Mouse (Mus musculus) ES-Bruce4 (cell line): Measurements from ENCODE around the gene Cnpy4. TPM values are rescaled to one million over a fixed set of nuclear protein-coding genes. Genes with fewer than 3 reads are reported as not detected.

Experiments
- H3K27ac ChIP-seq: 2 replicates; pipeline ENCODE4 v1.5.1; 2012; ENCODE audit warnings: low read length, inconsistent platforms; ENCODE audit not compliant: insufficient read depth
- H3K27me3 ChIP-seq: 2 replicates; pipeline ENCODE4 v1.6.1; 2012; ENCODE audit warnings: mild to moderate bottlenecking, low read length, inconsistent platforms; ENCODE audit not compliant: control insufficient read depth, poor library complexity, insufficient read depth, severe bottlenecking
- H3K36me3 ChIP-seq: 2 replicates; pipeline ENCODE4 v1.6.1; 2012; ENCODE audit warnings: inconsistent platforms, mild to moderate bottlenecking, low read length, moderate library complexity; ENCODE audit not compliant: control insufficient read depth, poor library complexity, insufficient read depth, severe bottlenecking
- H3K4me1 ChIP-seq: one replicate; pipeline ENCODE4 v1.8.1; 2011; ENCODE audit warnings: low read length; ENCODE audit not compliant: control insufficient read depth, insufficient read depth
- H3K4me3 ChIP-seq: 2 replicates; pipeline ENCODE4 v1.5.1; 2011; ENCODE audit warnings: low read depth, mild to moderate bottlenecking, low read length
- H3K9ac ChIP-seq: 2 replicates; pipeline ENCODE4 v1.6.1; 2012; ENCODE audit warnings: low read depth, mild to moderate bottlenecking, inconsistent platforms; ENCODE audit not compliant: poor library complexity, severe bottlenecking
- H3K9me3 ChIP-seq: replicated peaks from 2 replicates; pipeline ENCODE4 v1.6.1; 2012; ENCODE audit warnings: mild to moderate bottlenecking, low read length, inconsistent platforms; ENCODE audit not compliant: control insufficient read depth, poor library complexity, insufficient read depth, severe bottlenecking
- CTCF ChIP-seq: IDR thresholded peaks from one replicate; pipeline ENCODE4 v1.8.1; 2011; ENCODE audit warnings: low read depth, low read length
- EP300 ChIP-seq: IDR thresholded peaks from 2 replicates; pipeline ENCODE4 v1.6.1; 2011; ENCODE audit warnings: low read depth, low read length; ENCODE audit not compliant: insufficient read depth
- POLR2A ChIP-seq: IDR thresholded peaks from one replicate; pipeline ENCODE4 v1.8.1; 2011; ENCODE audit warnings: low read length; ENCODE audit not compliant: insufficient read depth
- polyA plus RNA-seq: library from polyadenylated mRNA; stranded (reverse); fragments of >200 nt; gene quantifications from 2 replicates; pipeline ENCODE4 v1.2.4, GENCODE M21; 2011; ENCODE audit warnings: low read depth; ENCODE audit not compliant: missing spikeins, insufficient read depth, insufficient read length

Cnpy4 gene
- polyA plus RNA-seq, 1 experiment: 24.3 TPM

DNA sequence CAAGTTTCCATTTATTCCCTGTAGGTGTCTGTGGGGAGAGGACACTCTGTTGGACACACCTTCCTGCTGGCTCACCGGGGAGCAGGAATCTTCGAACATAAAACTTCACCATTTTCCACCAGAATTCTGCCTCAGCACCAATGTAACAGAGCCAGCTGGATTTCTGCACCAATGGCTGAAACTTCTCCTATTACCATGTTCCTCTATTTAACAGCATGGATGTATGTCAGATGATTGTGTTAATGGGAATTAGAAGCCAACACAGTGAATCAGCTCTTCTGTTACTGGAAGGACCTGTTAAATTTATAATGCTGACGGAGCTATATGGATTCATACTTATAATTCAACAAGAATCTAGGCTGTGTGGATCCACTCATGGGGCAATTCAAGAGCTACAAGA is 42.2 kb downstream of the Cnpy4 start:
- Histone ChIP-seq H3K4me3 (no peak overlapping the region), H3K36me3 (no peaks in the 10 kb centered on the region), H3K4me1 (no peaks in the 10 kb centered on the region), H3K9ac (no peak overlapping the region), H3K27me3 (no peaks in the 10 kb centered on the region), H3K9me3 (no peaks in the 10 kb centered on the region), H3K27ac (no peak overlapping the region)
- TF ChIP-seq EP300 (no peak), CTCF (no peak), POLR2A (no peak)

DNA sequence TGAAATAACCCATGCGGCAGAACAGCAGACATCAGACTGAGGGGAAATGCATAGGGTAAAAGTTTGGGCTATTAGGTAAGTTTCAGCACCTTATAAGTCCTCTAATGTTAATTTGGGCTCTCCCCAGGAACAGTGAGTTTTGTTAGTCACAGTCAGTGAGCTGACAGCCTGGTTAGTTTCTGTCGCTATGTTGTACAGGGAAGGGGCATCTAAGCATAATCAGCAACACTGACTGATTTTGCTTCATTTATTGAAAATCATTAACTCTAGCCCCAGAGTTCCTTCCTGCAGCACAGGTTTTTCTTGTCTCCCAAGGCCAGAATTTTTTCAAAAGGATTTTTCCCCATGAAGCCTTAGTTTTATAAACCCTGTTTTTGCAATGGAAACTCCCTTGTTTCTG is 46.5 kb downstream of the Cnpy4 start:
- H3K27me3 ChIP-seq: no peaks in the 10 kb centered on the region
- H3K9me3 ChIP-seq: no peaks in the 10 kb centered on the region
- H3K36me3 ChIP-seq: no peaks in the 10 kb centered on the region
- no peak overlapping the region for H3K9ac ChIP-seq
- H3K27ac ChIP-seq: no peak overlapping the region
- no peak for TF ChIP-seq EP300
- no peak for TF ChIP-seq POLR2A
- TF ChIP-seq CTCF: no peak
- no peaks in the 10 kb centered on the region for H3K4me1 ChIP-seq
- H3K4me3 ChIP-seq: no peak overlapping the region

DNA sequence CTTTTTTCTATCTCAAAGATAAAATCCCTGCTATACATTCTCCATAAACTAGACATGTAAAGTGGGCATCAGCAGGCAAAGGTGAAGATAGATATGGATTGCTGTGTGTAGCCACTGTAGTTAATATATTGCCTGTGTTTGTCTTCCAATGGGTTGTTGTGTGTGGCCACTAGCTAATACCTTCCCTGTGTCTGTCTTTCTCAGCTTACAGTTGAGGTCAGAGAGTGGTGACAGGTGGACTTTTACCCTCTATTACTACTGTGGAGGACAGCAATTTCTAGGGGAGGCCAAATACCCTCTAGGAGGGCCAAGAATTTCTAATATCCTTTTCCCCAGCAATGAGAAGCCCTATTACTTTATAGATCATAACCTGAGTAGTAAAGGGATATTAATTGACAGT is 46.9 kb downstream of the Cnpy4 start:
- Histone ChIP-seq H3K9ac (no peak overlapping the region), H3K4me1 (no peaks in the 10 kb centered on the region), H3K36me3 (no peaks in the 10 kb centered on the region), H3K27ac (no peak overlapping the region), H3K27me3 (no peaks in the 10 kb centered on the region), H3K4me3 (no peak overlapping the region), H3K9me3 (no peaks in the 10 kb centered on the region)
- TF ChIP-seq POLR2A: no peak
- TF ChIP-seq EP300: no peak

DNA sequence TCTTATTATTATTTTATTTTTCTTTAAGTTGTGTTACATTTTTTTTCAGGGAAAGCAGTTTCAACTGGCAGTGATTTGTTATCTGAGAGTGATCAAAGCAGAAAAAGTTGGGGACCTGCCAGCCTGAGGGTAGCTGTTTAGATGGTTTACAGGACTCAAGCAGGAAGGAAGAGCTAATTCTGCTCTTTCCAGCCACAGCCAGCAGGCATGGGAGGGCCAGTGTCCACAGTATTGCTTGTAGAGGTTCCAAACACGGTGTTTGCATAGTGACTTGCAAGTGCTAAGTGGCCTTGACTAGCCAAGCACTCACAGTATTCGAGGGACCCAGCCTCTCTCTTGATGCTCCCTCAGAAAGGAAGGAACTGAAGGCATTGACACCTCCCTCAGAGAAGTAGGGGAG is 54.2 kb downstream of the Cnpy4 start:
- no peak for TF ChIP-seq POLR2A
- no peak for TF ChIP-seq EP300
- no peak for TF ChIP-seq CTCF

More for the DNA sequence above, 54.2 kb downstream of the Cnpy4 start:
- H3K4me3 ChIP-seq: no peak overlapping the region
- H3K36me3 ChIP-seq: no peaks in the 10 kb centered on the region
- no peaks in the 10 kb centered on the region for H3K27me3 ChIP-seq
- no peaks in the 10 kb centered on the region for H3K4me1 ChIP-seq
- H3K9ac ChIP-seq: no peak overlapping the region
- no peaks in the 10 kb centered on the region for H3K9me3 ChIP-seq
- H3K27ac ChIP-seq: no peak overlapping the region

Other genes starting within 250 kb of the Cnpy4 start
- not detected in 2 replicates for gene Gjc3, start 224.4 kb upstream of the Cnpy4 start, polyA plus RNA-seq
- gene Azgp1, start 206.0 kb upstream of the Cnpy4 start, polyA plus RNA-seq: not detected in 2 replicates
- gene Smok3a, start 166.2 kb upstream of the Cnpy4 start, polyA plus RNA-seq: not detected in 2 replicates
- not detected in 2 replicates for gene Smok3b, start 166.1 kb upstream of the Cnpy4 start, polyA plus RNA-seq
- gene Smok3c, start 134.3 kb upstream of the Cnpy4 start, polyA plus RNA-seq: not detected in 2 replicates
- gene Zkscan1, start 102.4 kb upstream of the Cnpy4 start, polyA plus RNA-seq: 15.1 and 15.3 TPM in 2 replicates
- 27.3 and 29.2 TPM in 2 replicates for gene Zscan21, start 70.6 kb upstream of the Cnpy4 start, polyA plus RNA-seq
- gene Zfp113, start 31.7 kb upstream of the Cnpy4 start, polyA plus RNA-seq: 10.0 and 12.4 TPM in 2 replicates
- 121 and 122 TPM in 2 replicates for gene Cops6, start 26.4 kb upstream of the Cnpy4 start, polyA plus RNA-seq
- 11.4 and 14.7 TPM in 2 replicates for gene Ap4m1, start 15.5 kb upstream of the Cnpy4 start, polyA plus RNA-seq
- gene Mcm7, start 15.1 kb upstream of the Cnpy4 start, polyA plus RNA-seq: 298 and 304 TPM in 2 replicates
- gene Taf6, start within 50 bp of the Cnpy4 start, polyA plus RNA-seq: 51.6 and 55.4 TPM in 2 replicates
- gene Mblac1, start 6.8 kb downstream of the Cnpy4 start, polyA plus RNA-seq: 0.68 and 1.4 TPM in 2 replicates
- not detected in 2 replicates for gene Nxpe5, start 38.4 kb downstream of the Cnpy4 start, polyA plus RNA-seq
- 21.1 and 24.3 TPM in 2 replicates for gene Lamtor4, start 68.0 kb downstream of the Cnpy4 start, polyA plus RNA-seq
- gene BC037034, start 76.5 kb downstream of the Cnpy4 start, polyA plus RNA-seq: 14.7 and 16.6 TPM in 2 replicates
- 0.30 and 0.84 TPM in 2 replicates for gene Gal3st4, start 85.4 kb downstream of the Cnpy4 start, polyA plus RNA-seq
- not detected in 2 replicates for gene Gm43720, start 92.5 kb downstream of the Cnpy4 start, polyA plus RNA-seq
- gene Gpc2, start 92.5 kb downstream of the Cnpy4 start, polyA plus RNA-seq: 14.6 and 15.4 TPM in 2 replicates
- gene Stag3, start 92.8 kb downstream of the Cnpy4 start, polyA plus RNA-seq: 16.5 and 24.6 TPM in 2 replicates
- gene Pvrig, start 154.5 kb downstream of the Cnpy4 start, polyA plus RNA-seq: not detected in 2 replicates